Mouse (Mus musculus) mature B cell (primary cell): ENCODE measurements around the gene Kcnmb3.

Source experiments
- in situ Hi-C: fragments of 300-500 bp; cut with MboI; formaldehyde crosslinking; loops from 2 replicates; pipeline ENCODE4 v1.14.3; 2019

Kcnmb3 gene

GRCm38 (mm10) chr3:32492097-32493090 lies at the start of gene Kcnmb3:
Gene Kcnmb3, minus strand, starts transcription at chr3:32492231.
- in situ Hi-C loops, result no loop called here

GRCm38 (mm10) chr3:32538091-32538490 lies 46.1 kb upstream of the Kcnmb3 start:
- in situ Hi-C loops, result no loop called here

GRCm38 (mm10) chr3:32537556-32537955 lies 45.5 kb upstream of the Kcnmb3 start:
- in situ Hi-C loops, result no loop called here

GRCm38 (mm10) chr3:32535692-32536091 lies 43.7 kb upstream of the Kcnmb3 start:
- in situ Hi-C loops, result no loop called here

- in situ Hi-C loops, result no loop called here
Measured at GRCm38 (mm10) chr3:32530041-32530440, 38.0 kb upstream of the Kcnmb3 start.

- in situ Hi-C loops, result no loop called here
Measured at GRCm38 (mm10) chr3:32529303-32529898, 37.4 kb upstream of the Kcnmb3 start, which contains the start of gene Mfn1. Gene Mfn1, plus strand, starts transcription at chr3:32529465.

- in situ Hi-C loops, result no loop called here
Measured at GRCm38 (mm10) chr3:32527181-32527580, 35.1 kb upstream of the Kcnmb3 start.

GRCm38 (mm10) chr3:32513528-32513927 lies 21.5 kb upstream of the Kcnmb3 start:
- in situ Hi-C loops, result loop anchor here (25.0 kb wide), 2 partner anchors 199 to 1299 kb away; partner anchors contain the start of gene Actl6a

GRCm38 (mm10) chr3:32512686-32513284 lies 20.8 kb upstream of the Kcnmb3 start:
- in situ Hi-C loops, result loop anchor here (25.0 kb wide), 2 partner anchors 200 to 1300 kb away; partner anchors contain the start of gene Actl6a

- in situ Hi-C loops, result loop anchor here (25.0 kb wide), 2 partner anchors 201 to 1301 kb away; partner anchors contain the start of gene Actl6a
Measured at GRCm38 (mm10) chr3:32511191-32511550, 19.1 kb upstream of the Kcnmb3 start.

GRCm38 (mm10) chr3:32510375-32511190 lies 18.6 kb upstream of the Kcnmb3 start:
- in situ Hi-C loops, result loop anchor here (25.0 kb wide), 2 partner anchors 202 to 1302 kb away; partner anchors contain the start of gene Actl6a

GRCm38 (mm10) chr3:32509496-32510374 lies 17.7 kb upstream of the Kcnmb3 start, which contains the start of gene Zfp639:
Gene Zfp639, plus strand, starts transcription at chr3:32510259.
- in situ Hi-C loops, result loop anchor here (10.0 to 25.0 kb wide), 4 partner anchors 55 to 1303 kb away; partner anchors contain the start of gene Actl6a

- in situ Hi-C loops, result loop anchor here (10.0 to 25.0 kb wide), 4 partner anchors 54 to 1304 kb away; partner anchors contain the start of gene Actl6a
Measured at GRCm38 (mm10) chr3:32508666-32509324, 16.8 kb upstream of the Kcnmb3 start.

GRCm38 (mm10) chr3:32506366-32507225 lies 14.6 kb upstream of the Kcnmb3 start:
- in situ Hi-C loops, result loop anchor here (10.0 to 25.0 kb wide), 4 partner anchors 52 to 1306 kb away; partner anchors contain the start of gene Actl6a

GRCm38 (mm10) chr3:32505841-32506240 lies 13.8 kb upstream of the Kcnmb3 start:
- in situ Hi-C loops, result loop anchor here (10.0 to 25.0 kb wide), 4 partner anchors 51 to 1306 kb away; partner anchors contain the start of gene Actl6a

- in situ Hi-C loops, result loop anchor here (10.0 to 25.0 kb wide), 4 partner anchors 46 to 1312 kb away; partner anchors contain the start of gene Actl6a
Measured at GRCm38 (mm10) chr3:32500346-32500745, 8.3 kb upstream of the Kcnmb3 start.

GRCm38 (mm10) chr3:32496711-32497070 lies 4.7 kb upstream of the Kcnmb3 start:
- in situ Hi-C loops, result no loop called here
